8 mouse cellular contexts compared by ENCODE assay signal in the genomic region with DNA sequence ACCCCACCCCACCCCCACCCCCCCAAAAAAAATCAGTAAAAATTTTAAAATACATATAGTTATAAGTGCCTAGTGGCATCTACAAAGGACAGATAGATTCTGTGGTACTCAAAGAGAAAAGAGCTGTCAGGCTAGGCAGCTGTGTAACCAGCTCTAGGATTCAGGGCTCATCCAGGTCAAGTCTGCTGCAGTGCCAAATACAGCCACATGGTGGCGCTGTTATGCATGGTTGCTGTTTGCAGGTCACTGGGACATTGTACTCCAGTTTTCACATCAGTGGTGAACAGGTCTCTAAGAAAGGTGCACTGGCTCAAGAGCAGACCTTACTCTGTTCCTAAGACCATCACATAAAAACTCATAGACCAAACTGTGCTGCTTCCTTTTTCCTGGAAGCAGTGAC. TPM values are rescaled to one million over a fixed set of nuclear protein-coding genes. Genes with fewer than 3 reads are reported as not detected.
DNase-seq lines count a peak whose midpoint lies in the region; ATAC-seq lines count a peak whose summit lies in the region.

No protein-coding gene starts in this region.

- peak; percentile 82 for ATAC-seq in inflammation-experienced regulatory T-cells, adult 6 months
- ATAC-seq in megakaryocyte progenitor cell, adult 5-6 weeks (replicated peaks; ENCODE audit: poor library complexity) = peak; percentile 75

- peak; percentile 43 for DNase-seq in WW6 (ENCODE audit: low read depth, low spot score)
- peak; percentile 96 to 98 for DNase-seq in cerebellum, postnatal 14 days
- DNase-seq in frontal cortex, postnatal 25 days (ENCODE audit: low spot score in 2 of 2) = peak; percentile 94 to 98
- DNase-seq in left cerebral cortex, adult 8-10 months (ENCODE audit: low spot score in 2 of 2) = peak; percentile 74 to 98
- peak; percentile 87 to 91 for DNase-seq in right cerebral cortex, postnatal 10 days (ENCODE audit: low spot score in 2 of 2)
- DNase-seq in urinary bladder, postnatal 36 days (ENCODE audit: low spot score in 2 of 2) = peak; percentile 89 to 93

RNA-seq across cellular contexts. Expression of a gene that starts 24.6 kb away (rescaled TPM):
- polyA plus RNA-seq in inflammation-experienced regulatory T-cells, adult 6 months (2017; shearing (Covaris generic)) = 1 to 10 TPM in 1 of 3 experiments, under 1 TPM in 2; 0.39 to 1.4 (median 0.71) TPM
- total RNA-seq in left cerebral cortex, adult 8-10 months (2022) = 1 to 10 TPM; 2.5 to 3.5 (median 3.0) TPM
- 0.17 TPM in 1 of 2 replicates, not detected in the other for total RNA-seq in megakaryocyte progenitor cell, adult 5-6 weeks (2015)
- not detected in 2 replicates for total RNA-seq in megakaryocyte progenitor cell, adult 5-6 weeks (2017)

RNA-seq across cellular contexts. Expression of a gene that starts 49.0 kb away (rescaled TPM):
- polyA plus RNA-seq in inflammation-experienced regulatory T-cells, adult 6 months (2017; shearing (Covaris generic)) = 10 to 100 TPM; 52.1 to 82.3 (median 65.1) TPM
- total RNA-seq in left cerebral cortex, adult 8-10 months (2022) = 10 to 100 TPM; 37.0 to 49.9 (median 44.1) TPM
- total RNA-seq in megakaryocyte progenitor cell, adult 5-6 weeks (2015) = 30.7 and 36.6 TPM in 2 replicates
- 35.6 and 42.0 TPM in 2 replicates for total RNA-seq in megakaryocyte progenitor cell, adult 5-6 weeks (2017)

Comparison
In these comparisons a context has a peak if more than half of its experiments do, and no peak if none do; other contexts are left out.
1. Peak in every context shown above with its lines: DNase-seq and ATAC-seq.
2. DNase-seq: peak in every context shown above with its lines; median percentile 97 in cerebellum, postnatal 14 days; 96 in frontal cortex, postnatal 25 days; 91 in urinary bladder, postnatal 36 days; 89 in right cerebral cortex, postnatal 10 days; 86 in left cerebral cortex, adult 8-10 months; 43 in WW6.